17 mouse cellular contexts compared by ENCODE assay signal in genomic region chr4:141525940-141526339, GRCm38 (mm10).
"Had no signal": no experiment of that assay in that cellular context is flagged by ENCODE, and none has a peak within 500 bp of the region (broad histone marks: within the 10 kb centered on the region; RNA-seq: fewer than 3 reads in every experiment).

No protein-coding gene starts in this region.

- H3K4me2 ChIP-seq: limb, embryonic 13.5 days; lung, embryonic 15.5 days; midbrain, embryonic 11.5 days; midbrain, embryonic 15.5 days; neural tube, embryonic 13.5 days had no signal

- H3K27ac ChIP-seq: layer of hippocampus, adult 2 months; limb, embryonic 13.5 days; lung, embryonic 15.5 days; macrophage; midbrain, embryonic 15.5 days; neural tube, embryonic 13.5 days had no signal

- H3K4me3 ChIP-seq: layer of hippocampus, adult 2 months; limb, embryonic 13.5 days; lung, embryonic 15.5 days; midbrain, embryonic 15.5 days; neural tube, embryonic 13.5 days had no signal

- H3K27me3 ChIP-seq: limb, embryonic 13.5 days; lung, embryonic 15.5 days; midbrain, embryonic 15.5 days; neural tube, embryonic 13.5 days had no signal

- H3K9ac ChIP-seq: limb, embryonic 13.5 days; lung, embryonic 15.5 days; midbrain, embryonic 15.5 days; neural tube, embryonic 13.5 days had no signal

- DNase-seq: kidney, adult 18-20 months; kidney, postnatal 10 days; kidney, postnatal 4 days; left cerebral cortex, postnatal 4 days; lung, postnatal 14 days; retina, postnatal 1 day; right cerebral cortex, postnatal 4 days; spleen, adult 18-20 months; thymus, adult 2 months; thymus, postnatal 25 days had no signal

- ATAC-seq: midbrain, embryonic 15.5 days had no signal

- H3K9me3 ChIP-seq: limb, embryonic 13.5 days; lung, embryonic 15.5 days; midbrain, embryonic 15.5 days; neural tube, embryonic 13.5 days had no signal
